Mouse (Mus musculus): Measurements from ENCODE around the gene Olfr564.

Gene Olfr564

GRCm38 (mm10) chr7:102803180-102803579, at the start of gene Olfr564:
Gene Olfr564, plus strand, starts transcription at chr7:102803480.
- DNase-seq (ENCODE audit: low spot score in 2 of 2) = no peak

- no peak for DNase-seq (ENCODE audit: low spot score in 2 of 2)
These were observed 44.0 kb upstream of the Olfr564 start, which contains the start of the genes Olfr560 and Olfr78 for GRCm38 (mm10) chr7:102759266-102759665. Gene Olfr560, minus strand, starts transcription at chr7:102759366. Gene Olfr78, minus strand, starts transcription at chr7:102759471.

DNA sequence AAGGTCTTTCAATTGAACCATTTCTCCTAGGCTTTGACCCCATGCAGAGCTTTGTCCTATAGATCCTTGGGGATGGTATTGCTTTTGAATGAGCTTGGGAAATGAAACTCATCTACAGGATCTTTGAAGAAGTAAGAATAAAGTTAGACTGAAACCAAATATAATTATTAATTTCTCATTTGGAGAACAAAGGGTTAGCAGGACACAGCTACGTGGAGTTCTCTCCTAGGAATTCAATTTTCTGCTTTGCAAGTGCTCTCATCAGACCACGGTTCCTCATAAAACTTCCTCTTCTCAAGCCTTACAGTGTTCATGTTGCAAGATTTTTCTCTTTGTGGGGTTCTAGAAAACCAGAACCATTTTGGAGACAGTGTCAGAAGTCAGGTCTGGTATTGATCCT, 32.4 kb upstream of the Olfr564 start, which contains the start of gene Olfr561:
Gene Olfr561, plus strand, starts transcription at position 301 of the 400 bp plus-strand sequence.
- no peak for DNase-seq (ENCODE audit: low spot score in 2 of 2)
